Mouse (Mus musculus): ENCODE measurements around the gene Lgals2.
"Not testable (repeated sequence)": the region's sequence is repeated elsewhere in the genome, so short reads cannot be mapped to it uniquely, and the experiment has no call there.

Gene Lgals2

DNA sequence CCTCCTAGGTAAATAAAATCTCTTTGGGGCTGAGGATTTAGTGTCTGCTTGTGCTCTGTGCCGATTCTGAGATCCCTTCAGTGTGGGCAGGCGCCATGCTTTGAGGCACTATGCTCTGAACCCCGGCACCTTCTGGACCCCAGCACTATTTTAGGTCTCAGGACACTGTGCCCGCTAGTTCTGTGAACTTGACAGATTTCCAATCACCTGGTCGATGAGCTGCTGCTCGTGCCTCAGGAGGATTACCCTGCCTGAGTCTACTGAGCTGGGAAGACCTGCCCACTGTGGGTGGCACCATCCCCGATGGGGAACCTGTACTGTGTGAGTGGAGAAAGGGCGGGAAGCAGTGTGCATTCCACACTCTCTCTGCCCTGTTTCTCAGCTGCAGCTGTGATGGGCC, 19.7 kb upstream of the Lgals2 start:
- no peak for DNase-seq (ENCODE audit: low spot score in 2 of 2)

DNA sequence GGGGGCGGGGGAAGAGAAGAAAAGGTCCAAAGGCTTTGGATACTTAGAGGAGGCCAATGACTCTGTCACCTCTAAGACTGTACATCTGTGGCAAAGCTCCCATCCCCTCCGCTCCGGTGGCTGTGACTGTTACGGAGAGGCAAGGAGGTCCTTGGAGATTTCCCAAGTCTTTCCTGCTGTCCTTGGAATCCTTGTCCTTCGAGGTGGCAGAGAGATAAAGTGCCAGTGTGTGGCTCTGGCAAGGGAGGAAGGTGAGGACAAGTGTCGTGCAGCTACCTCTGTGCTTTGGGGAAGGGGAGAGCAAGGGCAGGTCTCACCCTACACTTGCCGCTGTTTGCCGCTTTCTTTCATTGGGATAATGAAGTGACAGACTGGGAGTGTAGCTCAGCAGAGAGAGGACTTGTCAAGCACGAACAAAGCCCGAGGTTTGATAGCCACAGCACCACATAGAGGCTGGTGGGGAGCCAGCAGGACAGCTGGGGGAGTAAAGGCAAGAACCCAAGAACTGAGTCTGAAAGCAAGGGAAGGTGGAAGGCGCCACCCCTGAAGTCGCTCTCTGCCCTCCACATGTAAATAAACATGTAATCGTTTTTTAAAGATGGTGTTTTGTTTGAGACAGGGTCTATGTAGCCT, 18.6 kb upstream of the Lgals2 start:
- DNase-seq (ENCODE audit: low spot score in 2 of 2): no peak

DNA sequence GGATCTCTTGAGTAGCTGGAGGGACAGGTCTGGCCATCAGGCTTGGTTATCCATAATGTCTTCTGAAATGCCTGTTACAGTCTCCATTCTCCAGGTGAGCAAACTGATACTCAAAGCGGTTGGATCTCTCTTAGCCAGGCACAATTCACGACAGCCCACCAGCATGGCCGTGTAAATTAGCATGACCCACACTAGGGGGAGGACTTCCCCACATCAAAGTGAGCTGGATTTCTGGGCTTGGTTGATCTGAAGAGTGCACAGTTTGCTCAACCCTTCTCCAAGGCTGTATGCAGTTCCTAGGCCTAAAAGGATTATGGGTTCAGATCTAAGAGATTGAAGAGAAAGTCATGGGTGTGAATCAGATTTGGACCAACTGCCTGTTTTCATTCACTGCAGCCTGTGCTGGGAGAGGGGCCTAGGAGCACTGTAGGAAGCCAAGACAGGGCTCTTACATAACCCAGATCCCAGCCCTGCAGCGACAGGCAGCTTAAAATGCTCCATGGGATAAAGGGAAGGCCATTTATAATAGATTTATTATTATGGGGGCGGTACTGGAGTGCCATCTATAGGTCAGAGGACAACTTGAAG, 16.8 kb upstream of the Lgals2 start:
- DNase-seq (ENCODE audit: low spot score in 2 of 2): no peak

DNA sequence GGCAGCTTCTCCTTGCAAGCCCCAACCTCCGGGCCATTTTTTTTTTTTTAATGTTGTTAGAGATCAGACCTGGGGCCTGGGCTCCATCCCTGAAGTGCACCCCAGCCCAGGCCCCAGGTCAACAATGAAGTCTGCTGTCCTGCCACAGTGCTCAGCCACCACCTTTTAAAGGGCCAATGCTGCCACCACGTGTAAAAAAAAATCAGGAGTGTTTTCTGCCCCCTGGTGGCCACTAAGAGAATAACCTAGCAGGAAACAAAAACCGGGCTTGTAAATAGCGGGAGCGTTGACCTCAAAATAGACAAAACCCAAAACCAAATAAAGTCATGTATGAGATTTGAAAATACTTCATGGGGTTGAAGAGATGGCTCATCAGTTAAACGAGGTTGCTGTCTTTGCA, 14.4 kb upstream of the Lgals2 start:
- peak in 1 of 2 experiments; percentile 60 for DNase-seq (ENCODE audit: low spot score in 2 of 2)

DNA sequence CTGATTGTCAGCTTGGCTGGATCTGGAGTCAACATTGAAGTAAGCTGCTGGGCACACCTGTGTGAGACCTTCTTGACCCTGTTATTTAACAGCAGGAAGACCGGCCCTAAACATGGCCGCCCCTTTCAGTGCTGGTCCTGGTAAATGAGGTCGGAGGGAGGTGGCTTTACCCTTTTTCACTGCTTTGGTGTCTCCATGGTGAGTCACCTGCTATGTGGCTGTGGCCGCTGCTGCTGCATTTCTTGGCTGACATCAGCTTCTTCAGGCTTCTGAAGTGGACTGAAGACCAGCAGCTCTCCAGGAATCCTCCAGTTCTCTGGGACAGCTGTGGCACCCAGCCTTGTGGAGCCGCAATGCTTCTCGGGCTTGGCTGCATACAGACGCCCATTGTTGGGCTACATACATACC, 13.5 kb upstream of the Lgals2 start:
- no peak for DNase-seq (ENCODE audit: low spot score in 2 of 2)

DNA sequence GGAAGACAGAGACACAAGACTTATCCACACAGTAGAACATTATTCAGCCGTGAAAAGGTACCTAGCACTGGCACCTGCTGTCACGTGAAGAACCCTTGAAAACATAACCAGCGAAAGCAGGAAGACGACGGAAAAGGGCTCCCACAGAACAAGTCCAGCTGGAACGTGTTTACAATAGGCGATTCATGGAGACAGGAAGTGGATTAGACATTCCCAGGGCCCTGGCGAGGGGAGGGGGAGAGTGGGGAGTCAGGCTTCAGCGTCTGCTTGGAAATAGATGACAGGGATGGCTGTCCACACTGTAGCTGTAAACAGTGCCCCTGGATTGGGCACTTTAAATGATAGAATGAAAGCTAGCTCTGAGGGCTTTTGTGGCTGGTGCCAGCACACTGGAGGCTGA, 13.1 kb upstream of the Lgals2 start:
- DNase-seq (ENCODE audit: low spot score in 2 of 2): peak; percentile 65 to 76

DNA sequence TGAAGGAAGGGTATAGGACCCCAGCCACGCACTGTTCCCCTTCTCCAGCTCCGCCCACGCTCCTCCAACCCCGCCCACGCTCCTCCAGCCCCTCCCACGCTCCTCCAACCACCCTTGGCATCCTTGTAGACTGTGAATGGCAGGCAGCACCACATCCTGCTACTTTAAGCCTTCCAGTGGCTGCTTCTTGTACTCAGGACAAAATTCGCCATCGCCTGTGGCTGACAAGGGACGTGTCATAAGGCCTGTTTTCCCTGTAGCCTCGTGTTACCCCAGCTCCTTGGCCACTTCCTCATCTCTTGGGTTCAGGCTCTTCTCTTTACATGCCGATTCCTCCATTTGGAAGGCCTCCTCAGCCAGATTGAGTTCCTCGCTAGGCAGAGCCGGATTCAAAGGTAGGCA, 8.5 kb upstream of the Lgals2 start:
- DNase-seq (ENCODE audit: low spot score in 2 of 2): no peak

DNA sequence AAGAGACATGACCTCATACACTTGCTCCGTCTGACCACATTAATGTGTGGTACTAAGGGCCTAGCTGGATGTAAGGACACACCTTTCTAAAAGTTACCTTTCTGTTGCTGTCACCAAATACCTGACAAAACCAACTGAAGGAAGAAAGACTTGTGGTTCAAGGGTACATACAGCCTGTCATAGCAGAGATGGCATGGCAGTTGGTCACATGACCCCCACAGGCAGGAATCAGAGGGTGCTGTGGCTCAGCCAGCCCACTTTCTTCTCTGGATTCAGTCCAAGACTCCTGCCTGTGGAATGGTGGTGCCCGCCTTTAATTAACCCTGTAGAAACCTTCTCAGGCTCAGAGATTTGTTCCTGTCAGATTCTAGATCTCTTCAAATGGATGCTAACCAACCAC, 7.8 kb upstream of the Lgals2 start:
- DNase-seq (ENCODE audit: low spot score in 2 of 2): no peak

DNA sequence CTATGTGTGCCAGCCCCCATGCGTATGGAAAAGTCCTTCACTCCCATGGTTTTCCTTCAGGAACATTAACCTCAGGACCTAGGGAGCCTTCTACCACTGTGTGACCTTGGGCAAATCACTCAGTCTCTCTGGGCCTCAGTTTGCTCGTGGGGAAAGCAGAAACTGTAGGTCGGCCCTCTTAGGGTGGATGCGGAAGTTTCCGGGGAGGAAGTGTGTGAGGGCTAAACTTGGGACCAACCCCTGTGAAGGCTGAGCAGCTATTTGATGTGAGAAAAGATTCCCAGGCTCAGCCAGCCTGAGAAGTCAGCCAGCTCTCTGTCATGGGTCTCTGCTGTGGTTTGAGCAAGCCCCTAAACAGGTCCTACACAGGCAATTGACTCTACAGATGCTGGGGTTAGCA, 7.0 kb upstream of the Lgals2 start:
- no peak for DNase-seq (ENCODE audit: low spot score in 2 of 2)

DNA sequence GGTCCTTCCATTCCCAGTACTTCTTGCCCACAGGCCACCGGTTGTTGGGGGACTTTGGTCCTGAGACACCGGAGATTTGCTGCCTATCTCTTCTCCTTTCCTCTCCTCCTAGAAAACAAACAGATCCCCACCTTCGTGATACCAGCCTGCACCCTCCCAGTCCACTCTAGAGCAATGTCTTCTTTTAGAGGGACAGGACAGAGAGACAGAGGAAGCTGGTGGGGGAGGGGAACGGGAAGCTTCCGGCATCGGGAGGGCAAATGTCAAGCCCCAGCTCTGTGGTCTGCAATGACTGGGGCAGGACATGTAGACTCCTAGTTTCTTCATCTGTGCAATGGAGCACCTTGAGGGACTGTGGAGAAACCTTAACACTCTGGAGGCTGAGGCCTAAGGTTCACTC, 4.4 kb upstream of the Lgals2 start:
- DNase-seq (ENCODE audit: low spot score in 2 of 2): no peak

DNA sequence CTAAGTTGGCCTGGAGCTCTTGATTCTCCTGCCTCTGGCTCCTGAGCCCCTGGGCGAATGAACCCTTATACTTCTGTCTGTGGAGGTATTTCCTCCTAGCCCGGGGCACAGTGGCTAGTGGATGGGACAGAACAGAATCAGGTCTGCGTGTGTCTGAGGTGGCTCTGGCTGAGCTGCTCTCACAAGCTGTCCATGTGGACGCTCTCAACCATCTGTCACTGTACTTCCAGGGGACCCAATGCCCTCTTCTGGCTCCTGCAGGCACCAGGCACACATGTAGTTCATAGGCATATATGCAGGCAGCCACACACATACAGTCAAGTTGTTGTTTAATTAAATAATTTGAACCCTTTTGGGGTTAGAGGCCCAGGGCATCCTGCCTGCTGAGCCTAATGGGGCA, 4.0 kb upstream of the Lgals2 start:
- DNase-seq (ENCODE audit: low spot score in 2 of 2): no peak

DNA sequence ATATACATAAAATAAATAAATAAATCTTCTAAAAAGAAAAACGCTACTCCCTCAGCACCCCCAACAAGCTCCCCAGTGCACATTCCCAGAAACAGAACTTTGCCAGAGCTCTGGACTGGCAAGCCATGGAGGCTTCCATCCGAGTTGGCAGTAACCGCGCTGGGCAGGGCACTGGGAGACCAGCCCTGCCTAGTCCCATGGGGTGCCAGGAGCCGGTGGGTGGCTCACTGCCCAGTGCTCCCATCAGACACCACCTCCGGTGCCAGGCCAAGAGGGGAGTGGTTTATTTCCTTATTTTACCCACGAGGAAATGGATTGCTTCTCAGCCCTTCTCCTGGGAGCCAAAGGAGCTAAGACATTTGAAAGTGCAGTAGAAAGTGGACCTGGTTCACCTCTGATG, 1.7 kb upstream of the Lgals2 start:
- peak; percentile 79 to 84 for DNase-seq (ENCODE audit: low spot score in 2 of 2)

DNA sequence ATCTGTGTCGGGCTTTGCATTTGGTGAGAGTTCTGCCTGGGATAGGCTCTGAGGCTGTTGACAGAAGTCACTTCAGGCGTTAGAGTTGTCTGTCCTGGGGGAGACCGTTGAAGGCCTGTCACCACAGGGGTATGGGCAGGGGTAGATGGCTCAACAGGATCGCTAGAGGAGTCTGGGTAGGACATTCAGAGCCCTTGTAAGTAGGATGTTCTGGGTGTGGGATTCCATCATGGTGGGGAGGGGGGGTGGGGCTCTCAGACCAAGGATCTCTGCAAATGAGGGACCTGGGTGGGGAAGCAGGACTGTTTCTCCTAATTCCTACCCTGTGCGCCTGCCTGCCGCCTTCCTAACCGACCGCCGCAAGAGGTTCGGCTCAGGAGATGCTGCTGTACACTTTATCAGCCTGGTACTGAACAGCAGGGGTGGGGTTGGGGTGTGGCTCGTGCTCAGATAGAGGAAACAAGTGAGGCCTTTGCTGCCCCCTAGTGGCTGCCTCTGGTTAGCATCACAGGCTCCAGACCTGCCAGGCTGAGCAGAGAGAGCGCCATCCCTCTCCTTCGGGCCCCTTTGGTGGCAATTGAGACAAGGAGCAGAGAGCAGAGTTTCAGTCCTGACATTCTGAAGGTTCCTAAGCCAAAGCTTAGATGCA, 3.7 kb downstream of the Lgals2 start:
- DNase-seq (ENCODE audit: low spot score in 2 of 2): peak; percentile 90 to 93

DNA sequence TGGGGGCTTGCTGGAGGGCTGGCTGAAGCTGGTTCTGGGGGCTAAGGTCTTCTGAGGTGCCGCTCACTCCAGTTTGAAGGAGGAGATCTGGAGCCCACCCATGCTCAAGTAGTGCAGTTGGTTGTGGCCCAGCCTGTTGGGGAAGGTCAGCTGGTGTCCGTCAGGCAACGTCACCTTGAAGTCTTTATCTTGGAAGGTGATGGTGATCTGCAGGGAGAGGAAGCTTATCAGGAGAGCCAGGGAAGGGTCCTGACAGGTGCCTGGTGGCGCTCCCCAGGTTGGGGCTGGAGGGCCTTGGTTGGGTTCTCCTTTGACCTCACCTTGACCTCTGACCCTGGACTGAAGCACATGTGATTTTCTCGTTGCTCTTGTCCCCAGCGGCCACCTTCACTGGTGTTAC, 4.4 kb downstream of the Lgals2 start:
- no peak for DNase-seq (ENCODE audit: low spot score in 2 of 2)

DNA sequence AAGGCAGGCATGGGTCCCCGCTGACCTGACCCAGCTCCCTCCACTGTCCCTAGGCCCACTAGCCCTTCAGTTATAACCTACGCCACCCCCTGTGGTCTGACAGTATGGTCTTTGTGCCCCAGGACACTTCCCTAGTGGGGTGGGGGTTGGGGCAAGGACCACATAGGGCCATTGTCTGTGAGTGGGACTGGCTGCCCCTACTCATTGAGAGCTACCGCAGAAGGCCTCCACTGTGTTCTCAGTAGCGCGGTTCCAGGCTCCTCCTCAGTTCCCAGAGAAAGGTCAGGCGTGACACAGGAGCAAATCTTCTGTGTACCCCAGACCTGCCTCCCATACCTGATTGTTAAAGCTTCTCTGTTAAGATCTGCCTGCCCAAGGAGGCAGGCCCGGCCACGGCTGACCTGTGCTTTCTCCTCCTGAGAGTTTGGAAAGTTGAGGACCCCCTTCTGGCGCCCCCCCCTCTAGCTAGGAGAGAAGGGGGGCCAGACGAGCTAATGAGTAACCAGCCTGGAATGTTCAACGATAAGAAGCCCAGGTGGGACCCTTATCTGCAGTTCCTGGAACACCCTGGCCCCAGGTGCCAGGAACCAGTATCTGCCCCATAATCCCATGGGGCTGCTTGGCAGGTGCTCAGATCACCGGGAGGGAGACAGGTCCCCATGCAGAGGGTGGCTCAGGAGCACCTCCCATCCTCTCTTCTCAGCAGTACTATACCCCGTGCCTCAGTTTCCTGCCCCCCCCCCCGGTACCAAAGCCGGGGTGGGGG, 5.1 kb downstream of the Lgals2 start:
- DNase-seq (ENCODE audit: low spot score in 2 of 2): no peak

DNA sequence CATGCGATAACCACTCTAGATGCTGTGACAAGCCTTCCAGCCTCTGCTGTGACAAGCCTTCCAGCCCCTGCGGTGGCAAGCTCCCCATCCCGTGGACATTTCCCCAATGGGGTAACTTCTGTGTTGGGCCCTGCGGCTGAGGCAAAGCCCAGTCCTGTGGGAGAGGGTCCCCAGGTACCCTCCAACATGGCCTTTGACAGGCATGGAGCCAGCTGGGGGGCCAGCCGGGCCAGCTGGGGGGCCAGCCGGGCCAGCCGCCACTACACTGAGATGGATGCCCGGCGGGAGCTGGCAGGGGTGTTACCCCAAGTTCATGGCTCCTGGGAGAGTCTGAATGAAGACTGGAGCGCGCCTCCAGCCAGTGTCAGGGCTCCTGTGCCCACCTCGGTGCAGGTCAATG, 5.8 kb downstream of the Lgals2 start:
- no peak for DNase-seq (ENCODE audit: low spot score in 2 of 2)

DNA sequence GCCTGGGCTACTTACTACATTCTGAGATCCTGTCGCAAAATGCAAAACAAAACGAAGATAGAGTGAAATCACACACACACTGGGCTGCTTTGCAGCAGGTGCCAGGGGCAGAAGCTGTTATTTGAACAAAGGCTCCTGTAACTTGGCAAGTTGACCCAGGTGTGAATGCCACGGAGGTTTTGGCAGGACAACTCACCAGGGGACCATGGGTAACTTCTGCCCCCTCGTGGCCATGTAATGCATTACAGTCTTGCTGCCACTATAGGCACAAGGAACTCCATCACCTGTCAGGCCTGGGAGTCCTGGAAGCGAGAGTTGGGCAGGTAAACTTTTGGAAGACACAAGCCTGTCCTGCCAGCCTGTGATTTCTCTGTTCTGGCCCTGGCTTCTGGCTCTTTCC, 6.9 kb downstream of the Lgals2 start:
- DNase-seq (ENCODE audit: low spot score in 2 of 2): peak in 1 of 2 experiments; percentile 78

DNA sequence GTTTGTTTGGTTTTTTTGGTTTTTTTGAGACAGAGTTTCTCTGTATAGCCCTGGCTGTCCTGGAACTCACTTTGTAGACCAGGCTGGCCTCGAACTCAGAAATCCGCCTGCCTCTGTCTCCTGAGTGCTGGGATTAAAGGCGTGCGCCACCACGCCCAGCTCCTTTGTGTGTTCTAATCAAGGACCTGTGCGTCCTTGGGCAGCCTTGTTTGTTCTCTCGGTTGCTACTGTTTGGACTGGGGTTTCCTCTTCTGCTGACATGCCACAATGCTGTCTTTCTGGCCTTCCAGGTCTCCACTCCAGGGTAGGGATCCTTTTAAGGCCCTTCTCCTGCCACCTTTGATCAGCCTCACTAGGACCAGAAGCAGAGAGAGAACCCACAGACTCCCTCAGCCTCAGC, 8.5 kb downstream of the Lgals2 start:
- DNase-seq (ENCODE audit: low spot score in 2 of 2): not testable (repeated sequence)

DNA sequence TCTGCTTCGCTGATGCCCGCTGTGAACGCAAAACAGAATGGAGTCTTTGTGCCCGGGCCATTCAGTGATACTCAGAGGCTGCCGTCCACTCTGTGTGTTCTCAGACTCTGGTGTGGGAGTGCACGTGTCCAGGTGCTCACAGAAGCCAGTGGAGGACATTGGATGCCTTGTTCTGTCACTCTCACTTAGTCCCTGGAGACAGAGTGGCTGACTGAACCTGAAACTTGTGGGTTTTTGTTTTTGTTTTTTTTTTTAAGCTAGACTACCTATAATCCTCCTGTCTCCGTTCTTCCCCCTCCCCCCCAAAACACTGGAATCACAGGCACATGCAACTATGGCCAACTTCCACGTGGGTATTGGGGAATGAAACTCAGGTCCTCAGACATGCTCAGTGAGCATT, 9.0 kb downstream of the Lgals2 start:
- no peak for DNase-seq (ENCODE audit: low spot score in 2 of 2)

DNA sequence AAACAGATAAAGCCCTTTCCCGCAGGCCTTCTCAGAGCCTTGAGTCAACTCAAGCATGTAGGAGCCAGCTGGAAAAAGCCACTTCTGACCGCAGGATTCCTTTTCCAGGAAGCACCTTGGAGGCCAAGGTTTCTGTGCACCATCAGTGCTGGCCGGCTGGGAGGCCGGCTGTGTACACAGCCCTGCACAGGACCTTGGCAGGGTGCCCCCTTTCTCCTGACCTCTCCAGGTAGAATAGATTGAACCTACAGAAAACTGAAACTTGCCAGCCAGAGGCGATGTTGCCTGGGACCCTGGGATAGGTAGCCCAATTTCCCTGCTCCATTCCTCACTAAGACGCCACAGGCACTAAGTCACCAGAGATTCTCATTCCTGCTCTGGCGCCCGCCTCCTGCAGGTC, 9.5 kb downstream of the Lgals2 start:
- no peak for DNase-seq (ENCODE audit: low spot score in 2 of 2)

DNA sequence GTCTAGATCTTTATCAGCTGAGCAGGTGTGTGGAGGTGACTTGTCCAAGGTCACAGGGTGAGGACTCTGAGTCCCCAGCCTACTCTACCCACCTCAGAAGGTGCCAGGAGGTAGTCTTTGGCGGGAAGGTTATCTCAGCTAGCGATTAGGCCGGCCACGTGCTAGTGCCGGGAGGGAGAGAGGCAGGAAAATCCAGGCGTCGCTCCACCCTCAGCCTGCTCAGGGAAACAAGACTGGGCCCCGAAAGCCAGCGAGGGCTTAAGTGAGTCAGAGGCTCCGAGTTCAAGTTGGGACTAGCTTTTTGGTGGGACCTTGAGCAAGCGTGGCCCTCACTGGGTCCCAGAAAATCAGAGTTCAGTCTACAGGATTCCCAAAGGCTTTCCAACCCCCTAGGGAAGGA, 10.0 kb downstream of the Lgals2 start:
- DNase-seq (ENCODE audit: low spot score in 2 of 2): no peak

DNA sequence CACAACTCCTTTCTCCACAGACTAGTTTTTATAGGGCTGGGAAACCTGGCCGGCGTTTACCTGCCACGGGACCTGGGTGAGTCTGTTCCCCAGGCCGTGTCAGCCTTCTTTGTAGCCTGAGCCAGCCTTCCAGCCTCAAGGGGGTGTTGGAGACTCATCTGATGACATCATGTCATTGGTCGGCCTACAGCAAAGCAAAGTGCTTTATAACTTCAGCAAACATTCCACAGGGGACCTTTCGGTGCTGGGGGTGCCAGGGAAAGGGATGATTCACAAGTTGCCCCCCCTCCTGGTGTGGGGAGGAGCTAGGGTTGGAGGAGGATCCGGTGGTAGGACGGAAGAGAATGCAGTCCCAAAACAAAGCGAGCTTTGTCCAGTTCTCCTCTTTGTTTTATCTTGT, 10.5 kb downstream of the Lgals2 start:
- DNase-seq (ENCODE audit: low spot score in 2 of 2): peak in 1 of 2 experiments; percentile 22

Measured in right cerebral cortex, postnatal 10 days (tissue).